Mouse (Mus musculus) megakaryocyte, embryonic 14.5 days (primary cell): ENCODE data around the gene Gm37240.

Source experiments
- FLI1 ChIP-seq: IDR thresholded peaks from 2 replicates; pipeline ENCODE4 v1.6.1; 2012; ENCODE audit warnings: low read length, inconsistent platforms, mixed read lengths
- GATA1 ChIP-seq: IDR thresholded peaks from 3 replicates; pipeline ENCODE4 v1.6.1; 2012; ENCODE audit warnings: mixed read lengths, low read length, inconsistent platforms, borderline replicate concordance

DNA sequence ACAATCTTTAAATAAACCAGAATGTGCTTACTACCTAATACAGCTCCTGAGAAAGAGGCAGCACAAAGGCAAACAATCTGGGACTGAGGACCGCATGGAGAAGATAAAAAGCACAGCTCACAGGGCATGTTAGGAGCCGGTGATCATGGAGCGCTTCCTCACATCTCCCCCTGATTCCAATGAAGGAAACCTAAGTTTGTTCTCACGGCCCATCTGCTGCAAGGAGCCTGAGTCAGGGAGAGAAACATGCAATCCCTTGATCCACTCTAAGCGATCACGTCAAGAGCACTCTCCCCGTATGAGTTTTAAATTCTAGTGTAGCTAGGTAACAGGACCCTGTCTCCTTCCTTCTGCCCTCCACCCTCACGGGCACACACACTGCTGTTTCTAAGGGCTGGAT, 210.2 kb downstream of the Gm37240 start:
- TF ChIP-seq GATA1 (no peak), FLI1 (no peak)
